Mouse (Mus musculus) forebrain, embryonic 12.5 days (tissue): Measurements from ENCODE around the gene Erv3. TPM values are rescaled to one million over a fixed set of nuclear protein-coding genes. Genes with fewer than 3 reads are reported as not detected.
A peak's percentile ranks its signal among the peaks of the same experiment; 100 is the strongest.

Source experiments
- ATAC-seq: fragments of 200-750 bp; cut with Nextera tagmentation; 2 replicates; pipeline ENCODE4 v1.8.0; 2017; ENCODE audit warnings: moderate TSS enrichment; ENCODE audit not compliant: low FRiP score
- H3K27ac ChIP-seq: fragments of 300-500 bp; sonication (generic); 2 replicates; pipeline ENCODE4 v1.5.1; 2016; ENCODE audit warnings: mild to moderate bottlenecking
- H3K27me3 ChIP-seq: fragments of 300-500 bp; sonication (generic); 2 replicates; pipeline ENCODE4 v1.6.1; 2016; ENCODE audit warnings: mild to moderate bottlenecking
- H3K36me3 ChIP-seq: fragments of 300-500 bp; sonication (generic); replicated peaks from 2 replicates; pipeline ENCODE4 v1.6.1; 2016; ENCODE audit warnings: mild to moderate bottlenecking
- H3K4me1 ChIP-seq: fragments of 300-500 bp; sonication (generic); 2 replicates; pipeline ENCODE4 v1.6.1; 2016
- H3K4me2 ChIP-seq: fragments of 300-500 bp; sonication (generic); 2 replicates; pipeline ENCODE4 v1.6.1; 2016; ENCODE audit warnings: mild to moderate bottlenecking, moderate library complexity
- H3K4me3 ChIP-seq: fragments of 300-500 bp; sonication (generic); replicated peaks from 2 replicates; pipeline ENCODE4 v1.5.1; 2016; ENCODE audit warnings: mild to moderate bottlenecking
- H3K9ac ChIP-seq: fragments of 300-500 bp; sonication (generic); 2 replicates; pipeline ENCODE4 v1.6.1; 2016; ENCODE audit warnings: mild to moderate bottlenecking
- H3K9me3 ChIP-seq: fragments of 300-500 bp; sonication (generic); 2 replicates; pipeline ENCODE4 v1.6.1; 2016
- WGBS: fragments of 180-500 bp; shearing (Covaris S2); methylation state at CpG from one replicate; pipeline ENCODE4 v1.1.7; 2016; 5-methylcytosine and 5-hydroxymethylcytosine counted together
- polyA plus RNA-seq: library from polyadenylated mRNA; unstranded; fragments of >200 nt; fragmentation: Nextera tagmentation; extraction: Ambion mirVana; gene quantifications from 2 replicates; pipeline ENCODE4 v1.2.1, GENCODE M21; 2016

Gene Erv3
- polyA plus RNA-seq, 1 experiment from 2014 or later, result not detected

DNA sequence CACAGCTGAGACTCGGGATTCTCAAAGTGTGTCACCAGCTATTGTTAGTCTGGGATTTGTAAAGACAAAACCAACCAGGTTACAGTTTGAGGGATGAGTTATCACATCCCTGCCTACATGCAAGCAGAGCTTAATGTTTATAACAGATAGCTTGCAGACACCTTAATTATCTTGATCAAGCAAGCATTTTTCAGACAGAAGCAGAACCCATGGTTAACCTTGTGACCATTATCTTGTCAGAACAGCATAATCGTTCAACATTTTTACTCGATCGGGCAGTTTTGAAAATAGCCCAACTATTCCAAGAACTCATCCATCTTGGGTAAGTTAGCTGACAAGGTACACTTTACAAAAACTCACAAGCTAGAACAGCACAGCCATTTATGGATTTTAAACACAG is 5.8 kb downstream of the Erv3 start:
- no peaks in the 10 kb centered on the region for H3K9me3 ChIP-seq
- no peaks in the 10 kb centered on the region for H3K36me3 ChIP-seq
- peaks cover 4% of the 10 kb centered on the region; the same call in 1 of the 2 replicates for H3K4me1 ChIP-seq
- WGBS, result 73% methylated on average over 4 of the region's 4 CpGs
- no peak overlapping the region for H3K9ac ChIP-seq
- no peak overlapping the region for H3K4me2 ChIP-seq
- H3K4me3 ChIP-seq, result no peak overlapping the region
- no peak overlapping the region for H3K27ac ChIP-seq
- no peaks in the 10 kb centered on the region for H3K27me3 ChIP-seq
- ATAC-seq, result no peak

DNA sequence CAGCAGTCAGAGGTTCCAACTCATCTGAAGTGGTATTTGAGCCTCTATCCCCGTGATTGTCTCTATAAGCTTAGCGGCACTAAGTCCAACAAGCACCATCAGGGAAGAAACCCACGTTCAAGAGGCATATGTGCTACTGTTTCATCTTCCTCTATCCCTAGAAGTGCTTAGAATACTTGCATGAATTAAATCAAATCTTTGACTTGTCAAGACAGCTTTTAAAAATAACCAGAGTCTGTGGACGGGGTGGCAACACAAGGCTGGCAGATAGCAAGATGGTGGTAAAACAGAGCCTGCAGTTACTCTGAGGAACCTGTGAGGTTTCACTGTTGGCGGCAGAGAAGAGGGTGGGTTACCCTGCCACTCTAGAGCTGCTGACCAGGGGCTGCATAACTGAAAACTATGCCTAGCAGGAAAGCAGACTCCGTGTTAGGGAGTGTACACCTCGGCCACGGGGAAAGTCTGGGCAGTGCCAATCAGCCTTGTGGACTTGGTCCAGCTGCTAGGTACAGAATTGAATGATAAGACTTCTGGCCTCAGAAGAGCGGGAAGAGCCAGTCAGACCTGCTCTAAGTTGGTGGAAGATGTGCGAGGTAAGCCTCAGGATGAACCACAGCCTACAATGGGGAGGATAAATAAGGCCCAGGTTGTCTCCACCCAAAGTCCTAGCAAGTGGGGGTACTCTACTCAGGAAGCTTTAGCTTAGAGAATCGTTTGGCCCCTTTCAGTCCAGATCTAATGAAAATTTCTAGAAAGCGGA is 8.0 kb downstream of the Erv3 start:
- Histone ChIP-seq H3K4me2 (no peak overlapping the region), H3K27me3 (no peaks in the 10 kb centered on the region), H3K27ac (no peak overlapping the region), H3K4me1 (peaks cover 21% of the 10 kb centered on the region), H3K4me3 (no peak overlapping the region), H3K9me3 (no peaks in the 10 kb centered on the region), H3K9ac (no peak overlapping the region), H3K36me3 (no peaks in the 10 kb centered on the region)
- 88% methylated on average over 12 of the region's 12 CpGs for WGBS
- no peak for ATAC-seq

DNA sequence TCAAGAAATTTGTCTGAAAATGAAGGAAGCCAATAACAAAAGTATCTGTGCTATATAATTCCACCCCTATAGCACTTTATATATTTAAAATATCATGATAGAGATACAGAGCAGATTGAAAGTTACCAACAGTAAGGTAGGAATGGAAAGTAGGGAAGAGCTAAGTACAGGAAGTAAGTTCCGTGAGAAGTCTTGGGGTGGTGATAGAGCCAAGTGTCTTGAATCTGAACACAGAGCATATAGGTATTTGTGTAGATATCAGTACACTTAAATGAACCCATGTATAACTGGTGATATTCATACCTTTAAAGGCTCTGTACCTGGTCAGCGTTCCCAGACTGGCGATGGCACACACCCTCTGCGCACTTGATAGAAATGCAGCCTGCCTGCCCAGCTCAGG is 9.5 kb downstream of the Erv3 start:
- no peak overlapping the region for H3K27ac ChIP-seq
- no peak overlapping the region for H3K4me3 ChIP-seq
- no peak overlapping the region for H3K9ac ChIP-seq
- peaks cover 29% of the 10 kb centered on the region for H3K4me1 ChIP-seq
- WGBS, result 95% methylated on average over 4 of the region's 4 CpGs
- no peaks in the 10 kb centered on the region for H3K36me3 ChIP-seq
- ATAC-seq, result no peak
- no peak overlapping the region for H3K4me2 ChIP-seq
- 0 out of 2 replicates have a peak, but pooled peaks cover 3% of the 10 kb centered on the region for H3K27me3 ChIP-seq
- H3K9me3 ChIP-seq, result no peaks in the 10 kb centered on the region

- Histone ChIP-seq H3K4me1 (peaks cover 25% of the 10 kb centered on the region), H3K27me3 (0 out of 2 replicates have a peak, but pooled peaks cover 3% of the 10 kb centered on the region), H3K4me3 (peak overlapping the region; percentile 15; the same call in 1 of the 2 replicates), H3K27ac (peak overlapping the region; percentile 94), H3K36me3 (no peaks in the 10 kb centered on the region), H3K9me3 (no peaks in the 10 kb centered on the region), H3K9ac (peak overlapping the region; percentile 38; the same call in 1 of the 2 replicates), H3K4me2 (peak overlapping the region; percentile 45)
- peak; percentile 98 for ATAC-seq
- 1% methylated on average over 10 of the region's 10 CpGs for WGBS
These were observed 11.8 kb downstream of the Erv3 start for GRCm38 (mm10) chr2:131847501-131848359.

- H3K4me3 ChIP-seq, result no peak overlapping the region
- no peak for ATAC-seq
- peak overlapping the region; percentile 45; the same call in 1 of the 2 replicates for H3K4me2 ChIP-seq
- peak overlapping the region; percentile 94 for H3K27ac ChIP-seq
- H3K4me1 ChIP-seq, result peaks cover 25% of the 10 kb centered on the region
- no peaks in the 10 kb centered on the region for H3K36me3 ChIP-seq
- 0 out of 2 replicates have a peak, but pooled peaks cover 3% of the 10 kb centered on the region for H3K27me3 ChIP-seq
- WGBS, result 48% methylated on average over 2 of the region's 2 CpGs
- H3K9ac ChIP-seq, result no peak overlapping the region
- H3K9me3 ChIP-seq, result no peaks in the 10 kb centered on the region
These were observed 12.7 kb downstream of the Erv3 start for GRCm38 (mm10) chr2:131846811-131847210.

DNA sequence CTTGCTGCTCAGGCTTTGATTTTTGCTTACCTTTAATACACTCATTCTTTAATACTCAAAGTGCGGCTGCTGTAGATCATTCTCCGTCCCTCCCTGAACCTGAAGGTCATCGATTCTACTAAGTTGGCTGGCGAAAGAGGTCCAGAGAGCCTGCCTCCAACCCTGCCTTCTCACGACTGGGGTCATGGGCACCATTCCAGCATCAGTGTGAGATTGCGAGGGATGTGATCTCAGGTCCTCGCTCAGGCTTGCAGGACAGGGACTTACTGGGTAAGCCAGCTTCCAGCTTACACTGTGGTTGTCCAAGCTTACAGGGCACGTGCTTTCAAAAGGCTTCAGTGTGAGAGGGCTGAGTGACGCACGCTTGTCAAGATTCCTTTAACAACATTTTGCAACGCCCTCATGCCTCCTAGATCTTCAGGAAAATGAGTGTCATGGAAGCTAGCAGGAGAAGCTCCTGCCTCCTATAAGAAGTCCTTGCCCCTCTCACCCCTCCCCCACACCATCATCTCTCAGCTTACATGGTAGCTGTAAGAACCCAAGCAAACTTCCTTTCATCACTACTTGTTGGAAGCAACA is 13.3 kb downstream of the Erv3 start:
- peak overlapping the region; percentile 94; the same call in 1 of the 2 replicates for H3K27ac ChIP-seq
- H3K4me1 ChIP-seq, result peaks cover 27% of the 10 kb centered on the region
- no peaks in the 10 kb centered on the region for H3K9me3 ChIP-seq
- WGBS, result 75% methylated on average over 11 of the region's 11 CpGs
- H3K27me3 ChIP-seq, result 0 out of 2 replicates have a peak, but pooled peaks cover 3% of the 10 kb centered on the region
- H3K4me2 ChIP-seq, result no peak overlapping the region
- no peak overlapping the region for H3K4me3 ChIP-seq
- no peak for ATAC-seq
- H3K36me3 ChIP-seq, result no peaks in the 10 kb centered on the region
- no peak overlapping the region for H3K9ac ChIP-seq

DNA sequence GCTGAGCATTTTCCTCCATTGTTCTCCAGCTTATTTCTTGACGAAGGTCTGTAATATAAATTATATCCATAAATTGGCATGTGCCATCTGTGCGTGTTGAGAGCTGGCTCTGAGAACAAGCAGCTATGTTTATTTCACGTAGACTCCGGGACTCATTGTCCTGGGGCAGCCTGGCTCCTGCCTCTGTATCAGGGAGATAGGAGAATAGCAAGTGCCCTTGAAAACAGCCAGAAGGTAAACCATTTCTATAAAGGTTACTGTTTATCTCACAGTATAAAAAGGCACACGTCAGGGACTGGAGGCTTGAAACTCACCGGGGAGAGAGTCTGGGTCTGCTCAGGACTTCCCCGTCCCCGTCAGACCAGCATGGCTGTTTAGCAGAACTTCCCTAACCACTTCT is 13.9 kb downstream of the Erv3 start:
- no peaks in the 10 kb centered on the region for H3K36me3 ChIP-seq
- H3K4me1 ChIP-seq, result peaks cover 32% of the 10 kb centered on the region
- H3K4me2 ChIP-seq, result no peak overlapping the region
- WGBS, result 81% methylated on average over 8 of the region's 8 CpGs
- H3K4me3 ChIP-seq, result no peak overlapping the region
- no peaks in the 10 kb centered on the region for H3K9me3 ChIP-seq
- H3K27ac ChIP-seq, result 0 out of 2 replicates have a peak overlapping the region, but pooled peaks have one; percentile 31
- 0 out of 2 replicates have a peak, but pooled peaks cover 3% of the 10 kb centered on the region for H3K27me3 ChIP-seq
- no peak overlapping the region for H3K9ac ChIP-seq
- ATAC-seq, result no peak

- ATAC-seq, result no peak
- 88% methylated on average over 5 of the region's 5 CpGs for WGBS
- no peak overlapping the region for H3K4me2 ChIP-seq
These were observed 17.0 kb downstream of the Erv3 start for GRCm38 (mm10) chr2:131842568-131842967.

DNA sequence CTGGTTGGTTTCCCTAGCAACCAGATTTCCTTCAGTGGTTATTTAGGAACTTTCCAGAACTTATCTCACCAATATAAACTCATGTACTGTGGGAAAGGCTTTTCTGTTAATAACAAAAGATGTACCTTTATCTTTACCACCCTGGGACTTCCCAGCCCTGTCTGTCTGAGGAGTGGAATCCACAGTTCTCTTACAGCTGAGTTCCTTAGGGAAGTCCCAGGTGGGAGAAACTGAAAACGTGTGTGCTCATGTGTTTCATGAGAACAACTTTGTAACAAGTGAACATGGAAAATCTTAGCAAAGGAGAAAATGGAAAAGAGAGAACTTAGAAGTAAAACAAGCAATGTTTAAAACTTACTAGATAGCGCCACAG is 18.2 kb downstream of the Erv3 start:
- Histone ChIP-seq H3K9ac (no peak overlapping the region), H3K27me3 (0 out of 2 replicates have a peak, but pooled peaks cover 2% of the 10 kb centered on the region), H3K4me1 (peaks cover 19% of the 10 kb centered on the region), H3K36me3 (no peaks in the 10 kb centered on the region), H3K27ac (peak overlapping the region; percentile 59), H3K9me3 (no peaks in the 10 kb centered on the region), H3K4me3 (no peak overlapping the region), H3K4me2 (no peak overlapping the region)
- ATAC-seq, result no peak
- 53% methylated on average over 2 of the region's 2 CpGs for WGBS

More at GRCm38 (mm10) chr2:131842568-131842967, 17.0 kb downstream of the Erv3 start:
- Histone ChIP-seq H3K36me3 (no peaks in the 10 kb centered on the region), H3K4me3 (no peak overlapping the region), H3K9ac (no peak overlapping the region), H3K27me3 (0 out of 2 replicates have a peak, but pooled peaks cover 3% of the 10 kb centered on the region), H3K9me3 (no peaks in the 10 kb centered on the region), H3K4me1 (peaks cover 31% of the 10 kb centered on the region), H3K27ac (no peak overlapping the region)

DNA sequence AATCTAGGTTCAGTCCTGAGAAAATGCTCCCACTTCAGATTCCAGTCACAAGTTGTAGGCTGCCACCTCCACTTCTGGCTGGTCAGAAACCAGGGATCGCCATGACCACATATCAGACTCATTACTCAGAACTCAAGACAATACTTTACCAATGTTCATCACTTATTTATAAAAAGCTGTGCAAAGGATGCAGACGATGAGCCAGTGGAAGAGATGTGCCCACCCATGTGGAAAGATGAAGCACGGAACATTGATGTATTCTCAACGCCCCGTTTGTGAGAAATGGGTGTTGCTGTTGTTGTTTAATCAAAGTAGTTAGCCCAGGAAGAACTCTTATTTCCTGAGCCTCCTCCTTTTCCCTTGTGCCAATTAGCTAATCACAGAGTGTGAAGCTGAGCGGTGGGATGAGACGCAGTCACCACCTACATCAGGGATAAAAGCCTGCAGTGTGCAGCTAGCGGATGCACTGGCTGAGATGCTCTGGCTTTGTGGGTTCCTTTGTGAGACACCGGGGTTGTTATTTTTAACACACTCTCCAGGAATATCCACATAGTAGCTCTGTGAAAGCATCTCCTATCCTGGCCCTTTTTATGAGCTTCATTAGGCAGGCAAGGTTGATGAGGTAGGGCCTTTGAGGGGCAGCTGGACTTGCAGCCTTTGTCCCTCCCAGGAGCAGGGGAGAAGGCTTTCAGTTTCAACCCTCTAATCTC is 18.8 kb downstream of the Erv3 start:
- H3K27ac ChIP-seq, result peak overlapping the region; percentile 59
- 23% methylated on average over 9 of the region's 9 CpGs for WGBS
- H3K27me3 ChIP-seq, result no peaks in the 10 kb centered on the region
- no peaks in the 10 kb centered on the region for H3K36me3 ChIP-seq
- H3K4me1 ChIP-seq, result peaks cover 15% of the 10 kb centered on the region
- H3K9ac ChIP-seq, result no peak overlapping the region
- peak overlapping the region; percentile 21 for H3K4me2 ChIP-seq
- ATAC-seq, result peak; percentile 52
- H3K4me3 ChIP-seq, result no peak overlapping the region
- H3K9me3 ChIP-seq, result no peaks in the 10 kb centered on the region

DNA sequence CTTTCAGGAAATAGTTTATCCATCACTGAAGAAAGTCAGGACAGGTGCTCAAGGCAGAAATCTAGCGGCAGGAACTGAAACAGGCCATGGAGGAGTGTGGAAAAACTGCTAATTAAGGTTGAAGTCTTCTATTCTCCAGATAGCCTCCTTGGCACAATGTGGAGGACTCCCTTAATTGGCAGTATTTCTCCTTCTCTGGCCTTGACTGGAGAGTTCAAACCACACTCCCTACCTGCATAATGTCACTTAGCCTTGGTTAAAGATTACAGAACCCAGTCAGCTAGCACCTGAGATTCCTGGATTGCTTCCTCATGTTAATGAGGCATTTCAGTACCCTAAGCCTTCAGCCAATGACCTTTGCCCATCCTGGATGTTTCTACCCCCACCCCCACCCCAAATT is 25.3 kb downstream of the Erv3 start:
- 100% methylated on average over 1 of the region's 1 CpGs for WGBS
- ATAC-seq, result no peak
- Histone ChIP-seq H3K36me3 (no peaks in the 10 kb centered on the region), H3K9ac (no peak overlapping the region), H3K4me2 (no peak overlapping the region), H3K27ac (no peak overlapping the region), H3K27me3 (no peaks in the 10 kb centered on the region), H3K4me1 (no peaks in the 10 kb centered on the region), H3K9me3 (peaks cover 15% of the 10 kb centered on the region; the same call in 1 of the 2 replicates), H3K4me3 (no peak overlapping the region)
